Mouse (Mus musculus) pancreas, adult 10 weeks (tissue): ENCODE data around the gene Olfr198. TPM values are rescaled to one million over a fixed set of nuclear protein-coding genes. Genes with fewer than 3 reads are reported as not detected.

Experiments used
- polyA plus RNA-seq: library from polyadenylated mRNA; stranded (reverse); fragments of 350-450 nt; fragmentation: Illumina TruSeq; extraction: RNeasy Lipid Tissue Mini Kit (QIAGEN cat#74804); gene quantifications from one replicate; pipeline ENCODE4 v1.2.3, GENCODE M21; 2015; ENCODE audit warnings: low read depth, low replicate concordance; ENCODE audit not compliant: insufficient read depth

The Olfr198 gene
- not detected for polyA plus RNA-seq

DNA sequence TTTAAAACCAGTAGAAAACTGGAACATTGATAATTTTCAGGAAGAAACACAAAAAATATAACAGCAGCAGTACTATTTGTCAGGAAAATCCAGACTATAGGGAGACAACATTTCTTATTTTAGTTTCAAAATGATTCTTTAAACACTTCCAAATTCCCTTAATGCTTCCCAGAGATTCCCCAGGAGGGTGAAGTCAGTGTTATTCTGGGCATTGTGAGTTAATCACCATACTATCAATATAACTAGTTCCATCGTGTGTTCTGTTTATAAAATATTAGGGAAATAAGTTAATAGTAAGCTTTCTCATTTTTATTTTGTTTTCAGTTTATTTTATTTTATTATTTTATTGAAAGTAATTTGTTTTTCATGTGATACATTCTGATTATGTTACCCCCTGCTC is at the start of gene Olfr198:
Gene Olfr198, minus strand, starts transcription at position 101 of the 400 bp plus-strand sequence.

DNA sequence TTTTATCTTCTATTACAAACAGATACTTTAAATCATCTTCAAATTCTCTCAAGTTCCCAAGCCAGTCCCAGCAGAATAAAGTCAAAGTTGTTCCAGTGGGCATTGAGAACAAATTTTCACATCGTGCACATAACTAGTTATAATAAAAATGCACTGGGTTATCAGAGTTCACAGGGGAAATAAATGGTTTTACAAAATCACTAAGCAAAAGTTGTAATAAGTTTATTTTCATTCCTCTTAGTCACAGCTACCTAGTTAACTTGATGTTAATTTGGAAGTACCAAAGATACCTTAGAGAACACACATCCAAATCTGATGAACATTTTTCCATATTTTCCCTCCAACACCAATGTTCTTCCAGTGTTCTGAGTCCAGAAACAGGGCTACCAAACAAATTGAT is 16.3 kb upstream of the Olfr198 start, which contains the start of gene Olfr199:
Gene Olfr199, minus strand, starts transcription at position 101 of the 400 bp plus-strand sequence.

DNA sequence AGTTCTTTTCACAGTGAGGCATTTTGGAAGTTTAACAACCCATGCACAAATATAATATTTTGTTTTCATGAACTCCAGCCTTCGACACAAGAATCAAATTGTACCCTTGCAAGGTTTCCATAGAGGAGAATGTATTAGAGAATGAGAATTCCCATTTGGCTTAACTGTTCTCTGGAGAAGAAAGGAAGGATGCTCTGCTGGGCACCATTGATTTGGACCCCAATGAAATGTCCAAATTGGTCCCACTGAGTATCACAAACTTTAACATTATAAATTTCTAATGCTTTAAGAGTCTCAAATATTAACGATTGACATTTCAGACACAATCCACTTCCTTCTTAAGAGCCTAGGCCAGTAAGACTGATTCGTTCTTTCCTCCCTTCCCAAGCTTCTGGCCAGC is 33.0 kb downstream of the Olfr198 start, which contains the start of gene Olfr196:
Gene Olfr196, minus strand, starts transcription at position 101 of the 400 bp plus-strand sequence.

Other genes with a start within 250 kb of the Olfr198 start
- gene Olfr183, start 208.2 kb downstream of the Olfr198 start, polyA plus RNA-seq: not detected
- gene Olfr186, start 173.2 kb downstream of the Olfr198 start, polyA plus RNA-seq: not detected
- not detected for gene Olfr187, start 163.8 kb downstream of the Olfr198 start, polyA plus RNA-seq
- not detected for gene Olfr190, start 125.5 kb downstream of the Olfr198 start, polyA plus RNA-seq
- gene Olfr191, start 113.7 kb downstream of the Olfr198 start, polyA plus RNA-seq: not detected
- not detected for gene Olfr193, start 91.7 kb downstream of the Olfr198 start, polyA plus RNA-seq
- not detected for gene Olfr194, start 82.5 kb downstream of the Olfr198 start, polyA plus RNA-seq
- gene Olfr195, start 56.5 kb downstream of the Olfr198 start, polyA plus RNA-seq: not detected
- not detected for gene Olfr196, start 33.1 kb downstream of the Olfr198 start, polyA plus RNA-seq
- not detected for gene Olfr199, start 16.2 kb upstream of the Olfr198 start, polyA plus RNA-seq
- gene Olfr201, start 69.1 kb upstream of the Olfr198 start, polyA plus RNA-seq: not detected
- gene Olfr202, start 83.3 kb upstream of the Olfr198 start, polyA plus RNA-seq: not detected
- not detected for gene Olfr203, start 95.3 kb upstream of the Olfr198 start, polyA plus RNA-seq
- not detected for gene Olfr204, start 114.7 kb upstream of the Olfr198 start, polyA plus RNA-seq
- not detected for gene Olfr205, start 127.6 kb upstream of the Olfr198 start, polyA plus RNA-seq
- gene Olfr206, start 145.7 kb upstream of the Olfr198 start, polyA plus RNA-seq: not detected
- not detected for gene Olfr209, start 160.5 kb upstream of the Olfr198 start, polyA plus RNA-seq
- gene Gabrr3, start 203.8 kb upstream of the Olfr198 start, polyA plus RNA-seq: not detected